Mouse (Mus musculus): Measurements from ENCODE around the gene Mtmr12.

The Mtmr12 gene

GRCm38 (mm10) chr15:12291757-12292156 lies 86.9 kb downstream of the Mtmr12 start:
- Histone ChIP-seq H3K4me3 (replicated peaks; ENCODE audit: low read length) (no peak overlapping the region), H3K9me3 (ENCODE audit: low read length) (no peaks in the 10 kb centered on the region), H3K36me3 (ENCODE audit: insufficient read depth, low read length) (no peaks in the 10 kb centered on the region), H3K4me1 (replicated peaks; ENCODE audit: low read depth, low read length) (peaks cover 9% of the 10 kb centered on the region), H3K27me3 (ENCODE audit: insufficient read depth, low read length) (no peaks in the 10 kb centered on the region; the same call in 1 of the 2 replicates)
- TF ChIP-seq NANOG (IDR thresholded peaks at IDR 0.05; ENCODE audit: borderline replicate concordance, low read length) (no peak), CTCF (conservative IDR thresholded peaks at IDR 0.05; ENCODE audit: low read length) (no peak), POU5F1 (IDR thresholded peaks at IDR 0.05; ENCODE audit: borderline replicate concordance, low read length) (no peak)

DNA sequence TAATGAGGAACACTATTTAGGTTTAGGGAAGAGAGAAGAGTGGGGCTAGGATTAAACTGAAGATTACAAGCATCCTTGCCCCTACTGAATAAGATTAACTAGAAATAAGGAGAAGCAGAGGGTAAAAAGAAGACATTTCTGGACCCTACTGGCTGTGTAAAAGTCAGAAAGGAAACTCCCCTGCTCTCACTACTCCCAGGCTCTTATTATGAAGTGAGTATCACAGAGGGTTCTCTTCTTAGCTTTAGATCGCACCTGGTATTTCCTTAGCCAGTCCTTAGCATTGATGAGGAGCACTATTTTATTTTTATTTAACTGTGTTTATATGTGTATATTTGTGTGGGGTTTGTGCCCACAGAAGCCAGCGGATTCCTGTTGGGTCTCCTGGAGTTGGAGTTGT lies 91.4 kb downstream of the Mtmr12 start:
- Histone ChIP-seq H3K9me3 (ENCODE audit: low read length) (no peaks in the 10 kb centered on the region), H3K4me1 (replicated peaks; ENCODE audit: low read depth, low read length) (peaks cover 14% of the 10 kb centered on the region; the same call in 1 of the 2 replicates), H3K36me3 (ENCODE audit: insufficient read depth, low read length) (no peaks in the 10 kb centered on the region), H3K27me3 (ENCODE audit: insufficient read depth, low read length) (no peaks in the 10 kb centered on the region; the same call in 1 of the 2 replicates), H3K4me3 (replicated peaks; ENCODE audit: low read length) (no peak overlapping the region)
- no peak for TF ChIP-seq POU5F1 (IDR thresholded peaks at IDR 0.05; ENCODE audit: borderline replicate concordance, low read length)
- no peak for TF ChIP-seq CTCF (conservative IDR thresholded peaks at IDR 0.05; ENCODE audit: low read length)
- no peak for TF ChIP-seq NANOG (IDR thresholded peaks at IDR 0.05; ENCODE audit: borderline replicate concordance, low read length)

DNA sequence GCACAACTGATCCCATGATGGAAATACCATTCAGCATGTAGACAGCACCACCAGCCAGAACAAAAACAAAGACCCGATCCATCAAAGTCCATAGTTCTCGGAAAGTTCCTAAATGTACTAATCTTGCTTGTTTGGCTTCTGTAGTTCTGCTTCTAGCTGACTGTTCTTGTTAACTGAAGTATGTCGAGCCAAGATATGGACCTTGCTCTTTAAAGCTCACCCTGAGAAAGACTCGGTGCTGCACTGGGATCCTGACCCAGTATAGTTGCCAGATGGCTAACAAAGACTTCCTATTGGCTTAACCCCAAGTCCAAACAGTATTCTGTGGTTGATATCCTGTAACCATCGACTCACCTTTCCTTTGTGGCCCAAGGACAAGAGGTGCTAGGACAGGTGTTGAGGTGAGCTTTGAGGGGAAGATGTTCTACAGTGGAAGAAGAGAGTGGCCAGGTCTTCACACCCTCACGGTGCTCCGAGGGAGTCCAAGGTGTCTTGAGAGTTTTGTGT lies 93.5 kb downstream of the Mtmr12 start:
- H3K27me3 ChIP-seq (ENCODE audit: insufficient read depth, low read length) = no peaks in the 10 kb centered on the region; the same call in 1 of the 2 replicates
- TF ChIP-seq POU5F1 (IDR thresholded peaks at IDR 0.05; ENCODE audit: borderline replicate concordance, low read length) (no peak), NANOG (IDR thresholded peaks at IDR 0.05; ENCODE audit: borderline replicate concordance, low read length) (no peak), CTCF (conservative IDR thresholded peaks at IDR 0.05; ENCODE audit: low read length) (no peak)
- peaks cover 22% of the 10 kb centered on the region for H3K4me1 ChIP-seq (replicated peaks; ENCODE audit: low read depth, low read length)
- no peaks in the 10 kb centered on the region for H3K9me3 ChIP-seq (ENCODE audit: low read length)
- no peaks in the 10 kb centered on the region for H3K36me3 ChIP-seq (ENCODE audit: insufficient read depth, low read length)
- no peak overlapping the region for H3K4me3 ChIP-seq (replicated peaks; ENCODE audit: low read length)

- Histone ChIP-seq H3K4me1 (replicated peaks; ENCODE audit: low read depth, low read length) (peaks cover 36% of the 10 kb centered on the region), H3K4me3 (replicated peaks; ENCODE audit: low read length) (no peak overlapping the region), H3K9me3 (ENCODE audit: low read length) (no peaks in the 10 kb centered on the region), H3K27me3 (ENCODE audit: insufficient read depth, low read length) (no peaks in the 10 kb centered on the region), H3K36me3 (ENCODE audit: insufficient read depth, low read length) (no peaks in the 10 kb centered on the region)
- TF ChIP-seq NANOG (IDR thresholded peaks at IDR 0.05; ENCODE audit: borderline replicate concordance, low read length) = no peak
- TF ChIP-seq CTCF (conservative IDR thresholded peaks at IDR 0.05; ENCODE audit: low read length) = no peak
- TF ChIP-seq POU5F1 (IDR thresholded peaks at IDR 0.05; ENCODE audit: borderline replicate concordance, low read length) = no peak
Measured at GRCm38 (mm10) chr15:12301771-12302170, 96.9 kb downstream of the Mtmr12 start.

DNA sequence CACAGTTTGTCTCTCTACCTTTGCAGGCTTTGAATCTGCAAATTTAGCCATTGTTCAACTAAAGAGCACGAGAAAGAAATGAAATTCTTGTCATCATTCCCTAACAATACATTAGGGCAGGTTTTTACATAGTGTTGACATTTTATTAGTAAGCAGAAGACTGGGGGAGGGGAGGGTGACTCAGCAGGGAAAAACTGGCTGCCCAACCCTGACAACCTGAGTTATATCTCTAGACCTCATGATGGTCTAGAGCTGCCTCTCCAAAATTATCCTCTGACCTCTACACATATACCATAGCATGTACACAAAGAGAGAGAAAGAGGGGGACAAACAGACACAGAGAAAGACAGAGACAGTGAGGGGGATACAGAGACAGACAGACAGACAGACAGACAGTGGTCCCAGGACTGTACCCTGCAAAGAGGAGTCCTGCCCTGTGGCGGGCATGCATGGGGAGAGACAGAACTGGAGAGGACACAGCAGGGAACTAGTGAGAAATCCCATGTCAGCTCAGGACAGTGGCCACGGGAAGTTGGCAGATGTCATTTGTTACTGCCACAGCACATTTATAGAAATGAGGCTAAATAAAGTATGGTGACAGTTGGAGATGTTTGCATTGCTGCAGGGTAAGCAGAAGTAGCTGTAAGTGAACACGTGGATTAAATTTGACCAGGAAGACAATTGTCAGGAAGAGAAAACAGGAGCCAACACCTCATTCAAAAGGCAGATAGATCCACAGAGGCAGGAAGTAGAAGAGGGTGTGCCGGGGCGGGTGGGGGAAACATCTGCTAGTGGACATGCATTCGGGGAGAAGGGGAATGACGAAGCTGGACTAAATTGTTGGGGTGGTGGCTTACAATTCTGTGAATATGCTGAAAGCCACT lies 101.6 kb downstream of the Mtmr12 start:
- Histone ChIP-seq H3K4me1 (replicated peaks; ENCODE audit: low read depth, low read length) (peaks cover 60% of the 10 kb centered on the region), H3K4me3 (replicated peaks; ENCODE audit: low read length) (no peak overlapping the region), H3K27me3 (ENCODE audit: insufficient read depth, low read length) (no peaks in the 10 kb centered on the region), H3K9me3 (ENCODE audit: low read length) (no peaks in the 10 kb centered on the region), H3K36me3 (ENCODE audit: insufficient read depth, low read length) (no peaks in the 10 kb centered on the region)
- no peak for TF ChIP-seq NANOG (IDR thresholded peaks at IDR 0.05; ENCODE audit: borderline replicate concordance, low read length)

GRCm38 (mm10) chr15:12307114-12307513 lies 102.3 kb downstream of the Mtmr12 start:
- Histone ChIP-seq H3K36me3 (ENCODE audit: insufficient read depth, low read length) (no peaks in the 10 kb centered on the region), H3K4me1 (replicated peaks; ENCODE audit: low read depth, low read length) (peaks cover 62% of the 10 kb centered on the region), H3K4me3 (replicated peaks; ENCODE audit: low read length) (no peak overlapping the region), H3K27me3 (ENCODE audit: insufficient read depth, low read length) (no peaks in the 10 kb centered on the region), H3K9me3 (ENCODE audit: low read length) (no peaks in the 10 kb centered on the region)
- no peak for TF ChIP-seq NANOG (IDR thresholded peaks at IDR 0.05; ENCODE audit: borderline replicate concordance, low read length)
- no peak for TF ChIP-seq POU5F1 (IDR thresholded peaks at IDR 0.05; ENCODE audit: borderline replicate concordance, low read length)
- TF ChIP-seq CTCF (conservative IDR thresholded peaks at IDR 0.05; ENCODE audit: low read length) = no peak

DNA sequence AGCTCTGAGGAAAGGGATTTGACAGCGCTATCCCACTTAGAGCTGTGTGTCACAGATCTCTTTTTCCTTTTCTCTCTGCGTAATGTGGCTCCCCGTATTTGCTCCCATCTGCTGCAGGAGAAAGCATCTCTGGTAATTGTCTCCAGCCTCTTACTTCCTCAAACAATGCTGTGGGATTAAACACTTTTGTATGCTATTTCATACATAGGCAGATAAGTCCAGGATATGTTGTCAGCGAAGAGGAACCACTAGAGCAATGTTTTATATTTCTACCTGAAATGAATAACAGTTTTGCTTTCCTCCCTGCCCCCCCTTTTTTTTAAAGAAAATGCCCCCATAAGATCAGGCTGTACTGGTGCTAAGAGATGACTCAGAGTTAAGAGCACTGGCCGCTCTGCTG lies 103.7 kb downstream of the Mtmr12 start:
- TF ChIP-seq POU5F1 (IDR thresholded peaks at IDR 0.05; ENCODE audit: borderline replicate concordance, low read length) = no peak

GRCm38 (mm10) chr15:12310676-12311075 lies 105.8 kb downstream of the Mtmr12 start:
- Histone ChIP-seq H3K4me1 (replicated peaks; ENCODE audit: low read depth, low read length) (peaks cover 70% of the 10 kb centered on the region), H3K4me3 (replicated peaks; ENCODE audit: low read length) (no peak overlapping the region), H3K9me3 (ENCODE audit: low read length) (no peaks in the 10 kb centered on the region), H3K27me3 (ENCODE audit: insufficient read depth, low read length) (no peaks in the 10 kb centered on the region), H3K36me3 (ENCODE audit: insufficient read depth, low read length) (no peaks in the 10 kb centered on the region)
- TF ChIP-seq NANOG (IDR thresholded peaks at IDR 0.05; ENCODE audit: borderline replicate concordance, low read length) (no peak), CTCF (conservative IDR thresholded peaks at IDR 0.05; ENCODE audit: low read length) (no peak), POU5F1 (IDR thresholded peaks at IDR 0.05; ENCODE audit: borderline replicate concordance, low read length) (no peak)

More for the DNA sequence above, 103.7 kb downstream of the Mtmr12 start:
- no peaks in the 10 kb centered on the region for H3K9me3 ChIP-seq (ENCODE audit: low read length)
- no peak overlapping the region for H3K4me3 ChIP-seq (replicated peaks; ENCODE audit: low read length)
- no peaks in the 10 kb centered on the region for H3K36me3 ChIP-seq (ENCODE audit: insufficient read depth, low read length)
- H3K4me1 ChIP-seq (replicated peaks; ENCODE audit: low read depth, low read length) = peaks cover 65% of the 10 kb centered on the region
- no peaks in the 10 kb centered on the region for H3K27me3 ChIP-seq (ENCODE audit: insufficient read depth, low read length)

All from E14TG2a.4 (cell line).